Comparison of ENCODE assay signal across 20 mouse cellular contexts in the genomic region with DNA sequence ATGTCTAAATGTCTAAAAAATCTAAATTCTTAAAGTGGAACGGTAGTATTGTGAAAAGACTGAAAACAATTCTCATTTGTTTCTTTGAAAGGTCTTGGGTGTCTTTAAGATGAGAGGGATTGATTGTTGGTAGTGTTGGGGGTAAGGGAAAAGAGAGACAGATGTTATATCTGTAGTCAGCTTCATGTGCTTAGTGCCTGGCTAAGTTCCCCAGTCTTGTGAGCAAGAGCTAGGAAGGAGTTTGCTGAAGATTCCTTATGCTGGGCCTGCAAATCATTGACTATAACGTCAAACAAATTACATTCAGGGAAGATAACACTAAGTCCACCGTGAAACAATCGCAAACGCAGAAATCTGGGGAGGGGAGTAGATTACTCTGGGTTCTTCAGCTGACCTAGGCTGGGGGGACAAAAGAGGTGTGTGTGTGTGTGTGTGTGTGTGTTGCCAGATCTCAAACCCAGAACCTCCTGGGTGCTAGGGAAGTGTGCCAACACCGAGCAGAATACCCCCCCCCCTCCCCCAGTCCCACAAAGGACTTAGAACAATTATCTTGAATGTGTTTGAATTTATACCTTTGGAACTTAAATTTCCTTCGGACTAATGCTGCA. TPM values are rescaled to one million over a fixed set of nuclear protein-coding genes. Genes with fewer than 3 reads are reported as not detected.
A peak's percentile ranks its signal among the peaks of the same experiment; 100 is the strongest.
DNase-seq lines count a peak whose midpoint lies in the region; ATAC-seq and TF ChIP-seq lines count a peak whose summit lies in the region.
"Had no signal": no experiment of that assay in that cellular context is flagged by ENCODE, and none has a peak within 500 bp of the region (broad histone marks: within the 10 kb centered on the region; RNA-seq: fewer than 3 reads in every experiment).

No protein-coding gene starts in this region.

- H3K27me3 ChIP-seq in hindbrain, embryonic 10.5 days (ENCODE audit: insufficient read depth, poor library complexity, severe bottlenecking) = peaks cover 100% of the 10 kb centered on the region
- H3K27me3 ChIP-seq in hindbrain, embryonic 12.5 days = peaks cover 92% of the 10 kb centered on the region
- peaks cover 24% of the 10 kb centered on the region for H3K27me3 ChIP-seq in testis, adult 2 months (ENCODE audit: control insufficient read depth, insufficient read depth, low read length)

- H3K9me3 ChIP-seq in hindbrain, embryonic 10.5 days = no peaks in the 10 kb centered on the region
- H3K9me3 ChIP-seq in hindbrain, embryonic 12.5 days (replicated peaks) = no peaks in the 10 kb centered on the region
- H3K9me3 ChIP-seq: limb, embryonic 12.5 days; liver, embryonic 12.5 days had no signal

- H3K27ac ChIP-seq in hindbrain, embryonic 10.5 days = no peak overlapping the region
- H3K27ac ChIP-seq in hindbrain, embryonic 12.5 days = no peak overlapping the region
- H3K27ac ChIP-seq in testis, adult 2 months (ENCODE audit: control insufficient read depth, insufficient read depth, low read depth, low read length) = no peak overlapping the region
- H3K27ac ChIP-seq: heart, adult 2 months; limb, embryonic 12.5 days; liver, embryonic 12.5 days had no signal

- ATAC-seq in hindbrain, embryonic 12.5 days (ENCODE audit: low FRiP score) = no peak
- ATAC-seq: liver, embryonic 12.5 days had no signal

- peaks cover 34% of the 10 kb centered on the region for H3K4me1 ChIP-seq in hindbrain, embryonic 10.5 days (replicated peaks)
- peaks cover 21% of the 10 kb centered on the region for H3K4me1 ChIP-seq in hindbrain, embryonic 12.5 days
- peaks cover 24% of the 10 kb centered on the region for H3K4me1 ChIP-seq in testis, adult 2 months (ENCODE audit: control insufficient read depth, insufficient read depth, low read length)

- H3K4me3 ChIP-seq in hindbrain, embryonic 10.5 days = no peak overlapping the region
- H3K4me3 ChIP-seq in hindbrain, embryonic 12.5 days = no peak overlapping the region
- peak overlapping the region; percentile 28; the same call in 1 of the 2 replicates for H3K4me3 ChIP-seq in testis, adult 2 months (ENCODE audit: control insufficient read depth, low read depth, low read length)
- H3K4me3 ChIP-seq: heart, adult 2 months; limb, embryonic 12.5 days; liver, embryonic 12.5 days had no signal

- DNase-seq in embryo, embryonic 10.5 days (ENCODE audit: low spot score) = peak; percentile 51
- DNase-seq in embryo, embryonic 11 days = no peak
- DNase-seq in hindbrain, embryonic 10.5 days (ENCODE audit: low spot score) = peak; percentile 10
- DNase-seq in testis, postnatal 10 days (ENCODE audit: low spot score) = no peak
- no peak for DNase-seq in frontal cortex, postnatal 25 days (ENCODE audit: low spot score in 2 of 2)
- no peak for DNase-seq in adrenal gland, postnatal 14 days
- DNase-seq: adrenal gland, adult 8-10 months; cerebellum, adult 9-11 months; gastrocnemius, postnatal 10 days; heart, adult 2 months; heart, postnatal 4 days; lung, adult 2 months; lung, postnatal 36 days; thymus, postnatal 14 days had no signal

- 1% methylated on average over 7 of the region's 7 CpGs for WGBS in hindbrain, embryonic 10.5 days
- 2% methylated on average over 7 of the region's 7 CpGs for WGBS in hindbrain, embryonic 12.5 days

- H3K36me3 ChIP-seq in hindbrain, embryonic 10.5 days = no peaks in the 10 kb centered on the region
- H3K36me3 ChIP-seq in hindbrain, embryonic 12.5 days = no peaks in the 10 kb centered on the region
- no peaks in the 10 kb centered on the region for H3K36me3 ChIP-seq in testis, adult 2 months (ENCODE audit: control insufficient read depth, insufficient read depth, low read length)
- H3K36me3 ChIP-seq: limb, embryonic 12.5 days; liver, embryonic 12.5 days had no signal

- no peak overlapping the region for H3K9ac ChIP-seq in hindbrain, embryonic 12.5 days
- H3K9ac ChIP-seq: limb, embryonic 12.5 days; liver, embryonic 12.5 days had no signal

- H3K4me2 ChIP-seq in hindbrain, embryonic 12.5 days (replicated peaks) = no peak overlapping the region
- H3K4me2 ChIP-seq: limb, embryonic 12.5 days; liver, embryonic 12.5 days had no signal

- no peak for TF ChIP-seq POLR2A in testis, adult 2 months (IDR thresholded peaks at IDR 0.05; ENCODE audit: control insufficient read depth, low read depth, low read length)

- TF ChIP-seq CTCF in testis, adult 2 months (IDR thresholded peaks at IDR 0.05; ENCODE audit: control insufficient read depth, insufficient read depth, insufficient replicate concordance, low read depth, low read length) = no peak

RNA-seq across cellular contexts. Expression of a gene that starts 12.5 kb away (rescaled TPM):
- polyA plus RNA-seq in hindbrain, embryonic 10.5 days (2016; fragmentation: Nextera tagmentation; extraction: Ambion mirVana) = 7.1 and 21.1 TPM in 2 replicates
- polyA plus RNA-seq in hindbrain, embryonic 12.5 days (2016; fragmentation: Nextera tagmentation; extraction: Ambion mirVana) = 6.5 and 8.3 TPM in 2 replicates
- 6.1 and 6.6 TPM in 2 replicates for polyA plus RNA-seq in testis, adult 2 months (2012; rRNA removed)
- total RNA-seq in adrenal gland, postnatal 14 days (2021) = 0.41 TPM in 1 of 2 replicates, not detected in the other
- total RNA-seq: megakaryocyte-erythroid progenitor cell, adult 5-6 weeks had no signal
- polyA plus RNA-seq: frontal cortex, adult 2 months had no signal

Comparison
In these comparisons a context has a peak if more than half of its experiments do, and no peak if none do; other contexts are left out.
1. DNase-seq: peak in embryo, embryonic 10.5 days (single experiment) and hindbrain, embryonic 10.5 days (single experiment); none in embryo, embryonic 11 days (single experiment), testis, postnatal 10 days (single experiment), frontal cortex, postnatal 25 days (0 of 2) and adrenal gland, postnatal 14 days (single experiment).